Comparison of ENCODE assay signal across 15 mouse cellular contexts in the genomic region with DNA sequence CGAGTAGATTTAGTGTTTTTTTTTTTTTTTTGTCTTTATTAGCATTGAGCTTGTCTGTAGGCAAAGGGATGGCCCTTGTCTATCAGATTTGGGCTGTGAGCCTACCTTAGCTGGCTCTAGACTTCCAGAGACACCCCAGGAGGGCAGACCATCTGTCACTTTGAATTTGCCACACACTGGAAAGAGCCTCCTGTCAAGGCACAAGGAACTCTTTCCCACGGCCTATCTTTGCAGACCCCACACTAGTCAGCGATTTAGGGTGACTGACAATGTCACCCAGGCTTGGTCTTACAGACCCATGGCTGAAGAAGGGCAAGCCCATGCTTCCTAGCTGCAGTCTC. TPM values are rescaled to one million over a fixed set of nuclear protein-coding genes. Genes with fewer than 3 reads are reported as not detected.
DNase-seq lines count a peak whose midpoint lies in the region; ATAC-seq and TF ChIP-seq lines count a peak whose summit lies in the region.
"Had no signal": no experiment of that assay in that cellular context is flagged by ENCODE, and none has a peak within 500 bp of the region (broad histone marks: within the 10 kb centered on the region; RNA-seq: fewer than 3 reads in every experiment).

No protein-coding gene starts in this region.

- no peaks in the 10 kb centered on the region for H3K4me1 ChIP-seq in forebrain, embryonic 13.5 days
- H3K4me1 ChIP-seq in forebrain, embryonic 10.5 days, result no peaks in the 10 kb centered on the region
- no peaks in the 10 kb centered on the region for H3K4me1 ChIP-seq in hindbrain, postnatal 0 days (ENCODE audit: insufficient read depth, low read length)
- H3K4me1 ChIP-seq: embryonic facial prominence, embryonic 13.5 days; limb, embryonic 13.5 days; neural tube, embryonic 12.5 days had no signal

- peaks cover 76% of the 10 kb centered on the region for H3K36me3 ChIP-seq in forebrain, embryonic 13.5 days (ENCODE audit: poor library complexity, severe bottlenecking)
- peaks cover 96% of the 10 kb centered on the region for H3K36me3 ChIP-seq in forebrain, embryonic 10.5 days (replicated peaks)
- H3K36me3 ChIP-seq in hindbrain, postnatal 0 days (ENCODE audit: insufficient read depth, low read length), result peaks cover 55% of the 10 kb centered on the region; the same call in 1 of the 2 replicates

- no peaks in the 10 kb centered on the region for H3K27me3 ChIP-seq in forebrain, embryonic 13.5 days
- no peaks in the 10 kb centered on the region for H3K27me3 ChIP-seq in forebrain, embryonic 10.5 days (ENCODE audit: poor library complexity, severe bottlenecking)
- no peaks in the 10 kb centered on the region for H3K27me3 ChIP-seq in hindbrain, postnatal 0 days (ENCODE audit: insufficient read depth, low read length)
- H3K27me3 ChIP-seq: embryonic facial prominence, embryonic 13.5 days; limb, embryonic 13.5 days; neural tube, embryonic 12.5 days had no signal

- WGBS in forebrain, embryonic 13.5 days, result 77% methylated on average over 3 of the region's 3 CpGs
- WGBS in forebrain, embryonic 10.5 days, result 88% methylated on average over 3 of the region's 3 CpGs
- 50% methylated on average over 3 of the region's 3 CpGs for WGBS in hindbrain, postnatal 0 days

- TF ChIP-seq CTCF in hindbrain, postnatal 0 days (IDR thresholded peaks at IDR 0.05; ENCODE audit: low read depth), result no peak

- H3K9ac ChIP-seq in forebrain, embryonic 13.5 days, result no peak overlapping the region
- no peak overlapping the region for H3K9ac ChIP-seq in hindbrain, postnatal 0 days (replicated peaks; ENCODE audit: low read length)
- H3K9ac ChIP-seq: embryonic facial prominence, embryonic 13.5 days; limb, embryonic 13.5 days; neural tube, embryonic 12.5 days had no signal

- H3K27ac ChIP-seq in forebrain, embryonic 13.5 days, result peak overlapping the region; percentile 53
- H3K27ac ChIP-seq in forebrain, embryonic 10.5 days, result no peak overlapping the region
- H3K27ac ChIP-seq in hindbrain, postnatal 0 days, result no peak overlapping the region
- H3K27ac ChIP-seq: embryonic facial prominence, embryonic 13.5 days; gastrocnemius, adult 2 months; kidney, postnatal 0 days; limb, embryonic 13.5 days; neural tube, embryonic 12.5 days had no signal

- no peaks in the 10 kb centered on the region for H3K9me3 ChIP-seq in forebrain, embryonic 13.5 days (replicated peaks)
- no peaks in the 10 kb centered on the region for H3K9me3 ChIP-seq in forebrain, embryonic 10.5 days
- no peaks in the 10 kb centered on the region for H3K9me3 ChIP-seq in hindbrain, postnatal 0 days (ENCODE audit: low read length)
- H3K9me3 ChIP-seq: embryonic facial prominence, embryonic 13.5 days; limb, embryonic 13.5 days; neural tube, embryonic 12.5 days had no signal

- no peak for DNase-seq in forebrain, embryonic 10.5 days (ENCODE audit: extremely low spot score, low spot score)
- peak; percentile 18 for DNase-seq in retina, embryonic 14.5 days (ENCODE audit: low spot score)
- no peak for DNase-seq in retina, postnatal 1 day
- DNase-seq in cerebellum, postnatal 14 days, result peak; percentile 91 to 94
- peak; percentile 45 for DNase-seq in hindbrain, postnatal 0 days (ENCODE audit: low spot score)
- DNase-seq in adrenal gland, postnatal 4 days (ENCODE audit: low spot score in 2 of 2), result no peak
- DNase-seq in urinary bladder, postnatal 14 days (ENCODE audit: low spot score), result no peak
- DNase-seq: gastrocnemius, adult 2 months had no signal

- ATAC-seq in forebrain, embryonic 13.5 days, result no peak
- no peak for ATAC-seq in hindbrain, postnatal 0 days

- no peak overlapping the region for H3K4me2 ChIP-seq in forebrain, embryonic 13.5 days
- H3K4me2 ChIP-seq in hindbrain, postnatal 0 days (ENCODE audit: low read depth, low read length), result no peak overlapping the region
- H3K4me2 ChIP-seq: embryonic facial prominence, embryonic 13.5 days; limb, embryonic 13.5 days; neural tube, embryonic 12.5 days had no signal

- H3K4me3 ChIP-seq in forebrain, embryonic 13.5 days, result no peak overlapping the region
- no peak overlapping the region for H3K4me3 ChIP-seq in forebrain, embryonic 10.5 days
- H3K4me3 ChIP-seq in hindbrain, postnatal 0 days (ENCODE audit: low read length), result no peak overlapping the region
- H3K4me3 ChIP-seq: embryonic facial prominence, embryonic 13.5 days; gastrocnemius, adult 2 months; limb, embryonic 13.5 days; neural tube, embryonic 12.5 days had no signal

RNA-seq across cellular contexts. Expression of a gene that starts 51.2 kb away (rescaled TPM):
- polyA plus RNA-seq in forebrain, embryonic 13.5 days (2015; fragmentation: Nextera tagmentation; extraction: Ambion mirVana), result 11.0 and 40.0 TPM in 2 replicates
- 0.64 and 0.66 TPM in 2 replicates for polyA plus RNA-seq in forebrain, embryonic 10.5 days (2016; fragmentation: Nextera tagmentation; extraction: Ambion mirVana)
- total RNA-seq in hindbrain, postnatal 0 days (2014; rRNA removed), result 121 and 143 TPM in 2 replicates
- polyA plus RNA-seq in hindbrain, postnatal 0 days (2015; fragmentation: Nextera tagmentation; extraction: Ambion mirVana), result 77.3 and 84.8 TPM in 2 replicates
- total RNA-seq in adrenal gland, postnatal 4 days (2021), result 1 to 10 TPM in 1 of 2 experiments, under 1 TPM in 1; 0.67 to 1.5 TPM
- total RNA-seq: gastrocnemius, adult 2 months; megakaryocyte-erythroid progenitor cell, adult 5-6 weeks; MEL had no signal

Comparison
In these comparisons a context has a peak if more than half of its experiments do, and no peak if none do; other contexts are left out.
1. DNase-seq: peak in retina, embryonic 14.5 days (single experiment), cerebellum, postnatal 14 days (2 of 2) and hindbrain, postnatal 0 days (single experiment); none in forebrain, embryonic 10.5 days (single experiment), retina, postnatal 1 day (single experiment), adrenal gland, postnatal 4 days (0 of 2) and urinary bladder, postnatal 14 days (single experiment).